Mouse (Mus musculus): Measurements from ENCODE around the gene Slc38a4. TPM values are rescaled to one million over a fixed set of nuclear protein-coding genes. Genes with fewer than 3 reads are reported as not detected.

The Slc38a4 gene
- polyA plus RNA-seq, 2 experiments, result 24.4 to 52.7 TPM

GRCm38 (mm10) chr15:96960343-96960742 is 95.4 kb downstream of the Slc38a4 start:
- DNase-seq (ENCODE audit: low read depth in 3 of 3, low spot score in 3 of 3) (no peak), ATAC-seq (ENCODE audit: insufficient read depth) (no peak)
- no peaks in the 10 kb centered on the region for H3K27me3 ChIP-seq (ENCODE audit: control insufficient read depth, insufficient read depth, low read length)
- H3K4me3 ChIP-seq (ENCODE audit: insufficient read depth in 1 of 2, low read depth in 2 of 2, low read length in 2 of 2), result no peak overlapping the region
- WGBS (ENCODE audit: insufficient replicate concordance), result 82% methylated on average over 11 of the region's 11 CpGs
- H3K4me1 ChIP-seq (replicated peaks; ENCODE audit: control insufficient read depth in 2 of 2, insufficient read depth in 2 of 2, low read length in 1 of 2), result 0 out of 4 replicates have a peak, but pooled peaks cover 0 to 3% of the 10 kb centered on the region in 2 experiments
- no peaks in the 10 kb centered on the region for H3K36me3 ChIP-seq (replicated peaks; ENCODE audit: control insufficient read depth, insufficient read depth, low read depth)
- H3K9me3 ChIP-seq (ENCODE audit: control insufficient read depth, low read length), result no peaks in the 10 kb centered on the region
- H3K4me2 ChIP-seq (ENCODE audit: low read depth), result no peak overlapping the region
- H3K9ac ChIP-seq (replicated peaks), result no peak overlapping the region
- TF ChIP-seq EP300 (IDR thresholded peaks at IDR 0.05; ENCODE audit: low read depth) (no peak), CTCF (IDR thresholded peaks at IDR 0.05; ENCODE audit: low read depth) (no peak)
- H3K27ac ChIP-seq, result no peak overlapping the region

GRCm38 (mm10) chr15:96959247-96959646 is 96.5 kb downstream of the Slc38a4 start:
- no peak for TF ChIP-seq EP300 (IDR thresholded peaks at IDR 0.05; ENCODE audit: low read depth)
- no peak for TF ChIP-seq CTCF (IDR thresholded peaks at IDR 0.05; ENCODE audit: low read depth)
- H3K9ac ChIP-seq (replicated peaks), result no peak overlapping the region
- ATAC-seq (ENCODE audit: insufficient read depth) (no peak), DNase-seq (ENCODE audit: low read depth in 3 of 3, low spot score in 3 of 3) (no peak)
- H3K4me1 ChIP-seq (replicated peaks; ENCODE audit: control insufficient read depth in 2 of 2, insufficient read depth in 2 of 2, low read length in 1 of 2), result 0 out of 4 replicates have a peak, but pooled peaks cover 0 to 3% of the 10 kb centered on the region in 2 experiments
- H3K4me2 ChIP-seq (ENCODE audit: low read depth), result no peak overlapping the region
- H3K36me3 ChIP-seq (replicated peaks; ENCODE audit: control insufficient read depth, insufficient read depth, low read depth), result no peaks in the 10 kb centered on the region
- no peaks in the 10 kb centered on the region for H3K27me3 ChIP-seq (ENCODE audit: control insufficient read depth, insufficient read depth, low read length)
- H3K9me3 ChIP-seq (ENCODE audit: control insufficient read depth, low read length), result no peaks in the 10 kb centered on the region
- H3K27ac ChIP-seq, result no peak overlapping the region
- H3K4me3 ChIP-seq (ENCODE audit: insufficient read depth in 1 of 2, low read depth in 2 of 2, low read length in 2 of 2), result no peak overlapping the region
- whole genome bisulfite sequencing (ENCODE audit: insufficient replicate concordance), result 35% methylated on average over 2 of the region's 2 CpGs

GRCm38 (mm10) chr15:96956699-96957098 is 99.1 kb downstream of the Slc38a4 start:
- H3K9me3 ChIP-seq (ENCODE audit: control insufficient read depth, low read length), result no peaks in the 10 kb centered on the region
- ATAC-seq (ENCODE audit: insufficient read depth), result no peak
- TF ChIP-seq CTCF (IDR thresholded peaks at IDR 0.05; ENCODE audit: low read depth) (no peak), EP300 (IDR thresholded peaks at IDR 0.05; ENCODE audit: low read depth) (no peak)
- no peak overlapping the region for H3K4me3 ChIP-seq (ENCODE audit: insufficient read depth in 1 of 2, low read depth in 2 of 2, low read length in 2 of 2)
- no peaks in the 10 kb centered on the region; the same call in 1 of the 2 replicates for H3K27me3 ChIP-seq (ENCODE audit: control insufficient read depth, insufficient read depth, low read length)
- H3K4me2 ChIP-seq (ENCODE audit: low read depth), result no peak overlapping the region
- 50% methylated on average over 3 of the region's 3 CpGs for WGBS (ENCODE audit: insufficient replicate concordance)
- H3K36me3 ChIP-seq (replicated peaks; ENCODE audit: control insufficient read depth, insufficient read depth, low read depth), result no peaks in the 10 kb centered on the region
- peaks cover 0 to 3% of the 10 kb centered on the region in 2 experiments; a peak in 1 of 4 replicates for H3K4me1 ChIP-seq (replicated peaks; ENCODE audit: control insufficient read depth in 2 of 2, insufficient read depth in 2 of 2, low read length in 1 of 2)
- DNase-seq (ENCODE audit: low read depth in 3 of 3, low spot score in 3 of 3), result no peak
- no peak overlapping the region for H3K9ac ChIP-seq (replicated peaks)
- H3K27ac ChIP-seq, result no peak overlapping the region

GRCm38 (mm10) chr15:96954389-96954788 is 101.4 kb downstream of the Slc38a4 start:
- 54% methylated on average over 6 of the region's 6 CpGs for WGBS (ENCODE audit: insufficient replicate concordance)
- Histone ChIP-seq H3K36me3 (replicated peaks; ENCODE audit: control insufficient read depth, insufficient read depth, low read depth) (no peaks in the 10 kb centered on the region), H3K9ac (replicated peaks) (no peak overlapping the region), H3K4me1 (replicated peaks; ENCODE audit: control insufficient read depth in 2 of 2, insufficient read depth in 2 of 2, low read length in 1 of 2) (peaks cover 0 to 3% of the 10 kb centered on the region in 2 experiments; a peak in 1 of 4 replicates), H3K4me3 (ENCODE audit: insufficient read depth in 1 of 2, low read depth in 2 of 2, low read length in 2 of 2) (no peak overlapping the region), H3K9me3 (ENCODE audit: control insufficient read depth, low read length) (no peaks in the 10 kb centered on the region), H3K4me2 (ENCODE audit: low read depth) (no peak overlapping the region), H3K27ac (no peak overlapping the region), H3K27me3 (ENCODE audit: control insufficient read depth, insufficient read depth, low read length) (no peaks in the 10 kb centered on the region; the same call in 1 of the 2 replicates)
- no peak for ATAC-seq (ENCODE audit: insufficient read depth)
- TF ChIP-seq CTCF (IDR thresholded peaks at IDR 0.05; ENCODE audit: low read depth) (no peak), EP300 (IDR thresholded peaks at IDR 0.05; ENCODE audit: low read depth) (no peak)
- DNase-seq (ENCODE audit: low read depth in 3 of 3, low spot score in 3 of 3), result no peak

- ATAC-seq (ENCODE audit: insufficient read depth), result no peak
- no peaks in the 10 kb centered on the region for H3K9me3 ChIP-seq (ENCODE audit: control insufficient read depth, low read length)
- TF ChIP-seq EP300 (IDR thresholded peaks at IDR 0.05; ENCODE audit: low read depth) (no peak), CTCF (IDR thresholded peaks at IDR 0.05; ENCODE audit: low read depth) (no peak)
- peak overlapping the region; percentile 49 for H3K4me2 ChIP-seq (ENCODE audit: low read depth)
- H3K27me3 ChIP-seq (ENCODE audit: control insufficient read depth, insufficient read depth, low read length), result no peaks in the 10 kb centered on the region; the same call in 1 of the 2 replicates
- H3K9ac ChIP-seq (replicated peaks), result no peak overlapping the region
- WGBS (ENCODE audit: insufficient replicate concordance), result 42% methylated on average over 16 of the region's 16 CpGs
- H3K4me1 ChIP-seq (replicated peaks; ENCODE audit: control insufficient read depth in 2 of 2, insufficient read depth in 2 of 2, low read length in 1 of 2), result peaks cover 0 to 3% of the 10 kb centered on the region in 2 experiments; a peak in 1 of 4 replicates
- no peak overlapping the region for H3K27ac ChIP-seq
- no peaks in the 10 kb centered on the region for H3K36me3 ChIP-seq (replicated peaks; ENCODE audit: control insufficient read depth, insufficient read depth, low read depth)
- no peak overlapping the region for H3K4me3 ChIP-seq (ENCODE audit: insufficient read depth in 1 of 2, low read depth in 2 of 2, low read length in 2 of 2)
- no peak for DNase-seq (ENCODE audit: low read depth in 3 of 3, low spot score in 3 of 3)
Observed at GRCm38 (mm10) chr15:96953938-96954238, 101.9 kb downstream of the Slc38a4 start.

Measured in liver, embryonic 14.5 days (tissue).